Comparison of ENCODE assay signal across 8 mouse cellular contexts in genomic region chr6:127154708-127155268, GRCm38 (mm10). TPM values are rescaled to one million over a fixed set of nuclear protein-coding genes. Genes with fewer than 3 reads are reported as not detected.
DNase-seq lines count a peak whose midpoint lies in the region; ATAC-seq and TF ChIP-seq lines count a peak whose summit lies in the region.

No protein-coding gene starts in this region.

- DNase-seq in CD4-positive, CD25-positive, alpha-beta regulatory T cell, adult 2 months (ENCODE audit: low read depth, low spot score), result peak; percentile 91
- peak; percentile 63 to 75 for DNase-seq in adrenal gland, adult 18-20 months (ENCODE audit: low spot score in 2 of 2)
- DNase-seq in hindbrain, postnatal 0 days (ENCODE audit: low spot score), result peak; percentile 45
- no peak for DNase-seq in liver, embryonic 14.5 days (ENCODE audit: low read depth in 3 of 3, low spot score in 3 of 3)
- DNase-seq in cerebellum, postnatal 36 days, result no peak

- TF ChIP-seq CTCF in hindbrain, postnatal 0 days (IDR thresholded peaks at IDR 0.05; ENCODE audit: low read depth), result no peak
- no peak for TF ChIP-seq CTCF in liver, embryonic 14.5 days (IDR thresholded peaks at IDR 0.05; ENCODE audit: low read depth)

- peak overlapping the region; percentile 42 for H3K9ac ChIP-seq in forebrain, embryonic 16.5 days (replicated peaks; ENCODE audit: low read depth, low read length)
- H3K9ac ChIP-seq in hindbrain, postnatal 0 days (replicated peaks; ENCODE audit: low read length), result 0 out of 2 replicates have a peak overlapping the region, but pooled peaks have one; percentile 24
- no peak overlapping the region for H3K9ac ChIP-seq in liver, embryonic 14.5 days (replicated peaks)
- H3K9ac ChIP-seq in neural tube, embryonic 13.5 days, result peak overlapping the region; percentile 50; the same call in 1 of the 2 replicates

- H3K36me3 ChIP-seq in forebrain, embryonic 16.5 days (ENCODE audit: control insufficient read depth, insufficient read depth), result no peaks in the 10 kb centered on the region
- H3K36me3 ChIP-seq in hindbrain, postnatal 0 days (ENCODE audit: insufficient read depth, low read length), result no peaks in the 10 kb centered on the region
- H3K36me3 ChIP-seq in liver, embryonic 14.5 days (replicated peaks; ENCODE audit: control insufficient read depth, insufficient read depth, low read depth), result no peaks in the 10 kb centered on the region
- H3K36me3 ChIP-seq in neural tube, embryonic 13.5 days, result no peaks in the 10 kb centered on the region

- H3K9me3 ChIP-seq in forebrain, embryonic 16.5 days (ENCODE audit: control insufficient read depth, low read length), result no peaks in the 10 kb centered on the region
- H3K9me3 ChIP-seq in hindbrain, postnatal 0 days (ENCODE audit: low read length), result no peaks in the 10 kb centered on the region
- no peaks in the 10 kb centered on the region for H3K9me3 ChIP-seq in liver, embryonic 14.5 days (ENCODE audit: control insufficient read depth, low read length)
- H3K9me3 ChIP-seq in neural tube, embryonic 13.5 days, result no peaks in the 10 kb centered on the region

- H3K4me2 ChIP-seq in forebrain, embryonic 16.5 days (ENCODE audit: low read length), result peak overlapping the region; percentile 85
- H3K4me2 ChIP-seq in hindbrain, postnatal 0 days (ENCODE audit: low read depth, low read length), result peak overlapping the region; percentile 88
- H3K4me2 ChIP-seq in liver, embryonic 14.5 days (ENCODE audit: low read depth), result peak overlapping the region; percentile 79
- peak overlapping the region; percentile 85 for H3K4me2 ChIP-seq in neural tube, embryonic 13.5 days

- 0% methylated on average over 34 of the region's 34 CpGs for WGBS in forebrain, embryonic 16.5 days
- WGBS in hindbrain, postnatal 0 days, result under 1% methylated on average over 27 of the region's 34 CpGs
- 1% methylated on average over 30 of the region's 34 CpGs for WGBS in liver, embryonic 14.5 days (ENCODE audit: insufficient replicate concordance)
- WGBS in neural tube, embryonic 13.5 days, result under 1% methylated on average over 32 of the region's 34 CpGs

- H3K27ac ChIP-seq in forebrain, embryonic 16.5 days (ENCODE audit: low read length), result no peak overlapping the region
- H3K27ac ChIP-seq in hindbrain, postnatal 0 days, result no peak overlapping the region
- no peak overlapping the region for H3K27ac ChIP-seq in liver, embryonic 14.5 days
- 0 out of 2 replicates have a peak overlapping the region, but pooled peaks have one; percentile 62 for H3K27ac ChIP-seq in neural tube, embryonic 13.5 days (replicated peaks)

- peaks cover 33% of the 10 kb centered on the region for H3K27me3 ChIP-seq in forebrain, embryonic 16.5 days (replicated peaks; ENCODE audit: control insufficient read depth, insufficient read depth, low read length)
- peaks cover 29% of the 10 kb centered on the region for H3K27me3 ChIP-seq in hindbrain, postnatal 0 days (ENCODE audit: insufficient read depth, low read length)
- peaks cover 82% of the 10 kb centered on the region for H3K27me3 ChIP-seq in liver, embryonic 14.5 days (ENCODE audit: control insufficient read depth, insufficient read depth, low read length)
- peaks cover 68% of the 10 kb centered on the region for H3K27me3 ChIP-seq in neural tube, embryonic 13.5 days

- no peak for ATAC-seq in forebrain, embryonic 16.5 days
- ATAC-seq in hindbrain, postnatal 0 days, result no peak
- no peak for ATAC-seq in liver, embryonic 14.5 days (ENCODE audit: insufficient read depth)
- ATAC-seq in neural tube, embryonic 13.5 days (ENCODE audit: low read depth), result no peak
- ATAC-seq in erythroid progenitor cell, adult 5-6 weeks (replicated peaks; ENCODE audit: low FRiP score, poor library complexity, severe bottlenecking), result no peak

- no peak for TF ChIP-seq EP300 in liver, embryonic 14.5 days (IDR thresholded peaks at IDR 0.05; ENCODE audit: low read depth)

- H3K4me1 ChIP-seq in forebrain, embryonic 16.5 days (replicated peaks; ENCODE audit: control insufficient read depth, insufficient read depth, low read length), result peaks cover 54% of the 10 kb centered on the region
- H3K4me1 ChIP-seq in hindbrain, postnatal 0 days (ENCODE audit: insufficient read depth, low read length), result peaks cover 25% of the 10 kb centered on the region
- H3K4me1 ChIP-seq in liver, embryonic 14.5 days (replicated peaks; ENCODE audit: control insufficient read depth in 2 of 2, insufficient read depth in 2 of 2, low read length in 1 of 2), result peaks cover 0 to 14% of the 10 kb centered on the region in 2 experiments
- H3K4me1 ChIP-seq in neural tube, embryonic 13.5 days (replicated peaks), result peaks cover 59% of the 10 kb centered on the region

- H3K4me3 ChIP-seq in forebrain, embryonic 16.5 days (replicated peaks; ENCODE audit: low read length), result peak overlapping the region; percentile 53
- peak overlapping the region; percentile 32 for H3K4me3 ChIP-seq in hindbrain, postnatal 0 days (ENCODE audit: low read length)
- H3K4me3 ChIP-seq in liver, embryonic 14.5 days (ENCODE audit: insufficient read depth in 1 of 2, low read depth in 2 of 2, low read length in 2 of 2), result peak overlapping the region; percentile 38 to 42; a peak in 3 of 4 replicates
- H3K4me3 ChIP-seq in neural tube, embryonic 13.5 days, result peak overlapping the region; percentile 52

RNA-seq across cellular contexts. Expression of gene Ccnd2, which starts 2.8 kb away (rescaled TPM):
- total RNA-seq in adrenal gland, adult 18-20 months (2021), result 100 to 1,000 TPM; 471 to 478 TPM
- polyA plus RNA-seq in forebrain, embryonic 16.5 days (2015; fragmentation: Nextera tagmentation; extraction: Ambion mirVana), result 1,169 and 1,368 TPM in 2 replicates
- 22.3 and 27.1 TPM in 2 replicates for total RNA-seq in hindbrain, postnatal 0 days (2014; rRNA removed)
- 229 and 263 TPM in 2 replicates for polyA plus RNA-seq in hindbrain, postnatal 0 days (2015; fragmentation: Nextera tagmentation; extraction: Ambion mirVana)
- 4.9 and 7.5 TPM in 2 replicates for polyA plus RNA-seq in liver, embryonic 14.5 days (2012; rRNA removed)
- 52.5 and 59.4 TPM in 2 replicates for polyA plus RNA-seq in liver, embryonic 14.5 days (2014; fragmentation: Nextera tagmentation; extraction: Ambion mirVana)
- polyA plus RNA-seq in neural tube, embryonic 13.5 days (2015; fragmentation: Nextera tagmentation; extraction: Ambion mirVana), result 158 and 242 TPM in 2 replicates
- total RNA-seq in erythroid progenitor cell, adult 5-6 weeks (2015; ENCODE audit: low replicate concordance), result 11.5 and 26.0 TPM in 2 replicates
- 5.0 and 5.2 TPM in 2 replicates for total RNA-seq in erythroid progenitor cell, adult 5-6 weeks (2017; ENCODE audit: low replicate concordance)

RNA-seq across cellular contexts. Expression of gene Tigar, which starts 45.4 kb away (rescaled TPM):
- total RNA-seq in adrenal gland, adult 18-20 months (2021), result 10 to 100 TPM; 16.5 to 21.9 TPM
- 8.2 and 9.2 TPM in 2 replicates for polyA plus RNA-seq in forebrain, embryonic 16.5 days (2015; fragmentation: Nextera tagmentation; extraction: Ambion mirVana)
- 6.6 and 7.7 TPM in 2 replicates for total RNA-seq in hindbrain, postnatal 0 days (2014; rRNA removed)
- 4.9 and 5.2 TPM in 2 replicates for polyA plus RNA-seq in hindbrain, postnatal 0 days (2015; fragmentation: Nextera tagmentation; extraction: Ambion mirVana)
- polyA plus RNA-seq in liver, embryonic 14.5 days (2012; rRNA removed), result 0.53 and 0.75 TPM in 2 replicates
- polyA plus RNA-seq in liver, embryonic 14.5 days (2014; fragmentation: Nextera tagmentation; extraction: Ambion mirVana), result 0.29 and 0.43 TPM in 2 replicates
- polyA plus RNA-seq in neural tube, embryonic 13.5 days (2015; fragmentation: Nextera tagmentation; extraction: Ambion mirVana), result 6.2 and 7.1 TPM in 2 replicates
- total RNA-seq in erythroid progenitor cell, adult 5-6 weeks (2015; ENCODE audit: low replicate concordance), result 1.1 TPM in 1 of 2 replicates, not detected in the other
- total RNA-seq in erythroid progenitor cell, adult 5-6 weeks (2017; ENCODE audit: low replicate concordance), result 0.13 and 1.1 TPM in 2 replicates

Comparison
In these comparisons a context has a peak if more than half of its experiments do, and no peak if none do; other contexts are left out.
1. DNase-seq: peak in CD4-positive, CD25-positive, alpha-beta regulatory T cell, adult 2 months (single experiment), adrenal gland, adult 18-20 months (2 of 2) and hindbrain, postnatal 0 days (single experiment); none in liver, embryonic 14.5 days (0 of 3) and cerebellum, postnatal 36 days (0 of 2).
2. Peak in every context shown above with its lines, with median percentiles within 50 percentile points of each other: H3K4me2 ChIP-seq and H3K4me3 ChIP-seq.